Mouse (Mus musculus) kidney, adult 2 months (tissue): ENCODE results near the gene Osbpl3.

Experiments used
- CTCF ChIP-seq: fragments of 200-500 bp; conservative IDR thresholded peaks from 2 replicates; pipeline ENCODE4 v1.5.1; 2011; ENCODE audit warnings: low read depth, mild to moderate bottlenecking, control low read depth, low read length, moderate library complexity, mixed read lengths; ENCODE audit not compliant: insufficient read depth, insufficient read length
- POLR2A ChIP-seq: fragments of 200-500 bp; IDR thresholded peaks from one replicate; pipeline ENCODE4 v1.6.1; 2011; ENCODE audit warnings: low read depth, low read length, control low read depth

DNA sequence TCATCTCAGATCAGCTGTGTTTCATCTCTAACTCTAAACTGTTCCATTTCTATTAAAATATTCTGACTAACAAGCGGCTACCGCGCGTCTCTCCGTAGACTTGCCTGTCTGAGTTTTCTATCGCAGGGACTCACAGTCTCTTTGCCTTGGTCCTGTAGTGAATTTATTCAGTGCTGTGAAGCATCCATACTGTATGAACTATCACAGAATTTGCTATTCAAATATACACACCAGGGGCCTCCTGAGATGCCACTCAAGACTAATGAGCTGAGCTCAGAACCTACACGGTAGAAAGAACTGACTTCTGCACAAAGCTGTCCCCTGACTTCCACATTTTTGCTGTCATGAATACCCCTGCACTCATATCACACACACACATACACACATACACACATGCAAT is 154.9 kb downstream of the Osbpl3 start:
- no peak for TF ChIP-seq CTCF
- no peak for TF ChIP-seq POLR2A
